Mouse (Mus musculus): ENCODE results near the gene Josd2. TPM values are rescaled to one million over a fixed set of nuclear protein-coding genes. Genes with fewer than 3 reads are reported as not detected.

The Josd2 gene
- polyA plus RNA-seq, 2 experiments = 81.5 to 167 TPM

DNA sequence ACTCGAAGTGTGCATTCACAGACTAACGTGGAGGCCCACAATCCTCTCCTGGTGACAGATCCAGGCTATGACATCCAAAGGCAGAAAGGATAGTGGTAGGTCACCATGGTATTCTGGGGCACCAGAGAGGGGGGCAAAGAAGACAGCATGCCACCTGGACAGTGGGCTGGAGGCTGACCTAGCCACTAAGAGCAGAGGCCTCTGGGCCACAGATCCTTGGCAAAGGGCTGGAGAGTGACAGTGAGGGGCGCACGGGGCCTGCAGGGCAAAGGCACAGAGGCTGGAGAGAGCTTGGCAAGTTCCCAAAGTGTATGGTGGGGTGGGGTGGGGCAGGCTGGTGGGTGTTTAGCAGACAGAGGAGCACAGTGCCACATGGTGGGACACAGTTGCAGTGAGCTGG is 22.5 kb downstream of the Josd2 start:
- Histone ChIP-seq H3K4me1 (ENCODE audit: control insufficient read depth, insufficient read depth, low read length) (peaks cover 2% of the 10 kb centered on the region; the same call in 1 of the 2 replicates), H3K27ac (replicated peaks; ENCODE audit: low read depth, low read length) (no peak overlapping the region), H3K4me3 (replicated peaks; ENCODE audit: low read length) (no peak overlapping the region), H3K9me3 (ENCODE audit: control insufficient read depth, low read length) (no peaks in the 10 kb centered on the region), H3K36me3 (ENCODE audit: control insufficient read depth, insufficient read depth, low read length) (peaks cover 59% of the 10 kb centered on the region), H3K4me2 (replicated peaks; ENCODE audit: low read depth, low read length, severe bottlenecking) (no peak overlapping the region), H3K27me3 (ENCODE audit: control insufficient read depth, insufficient read depth, low read length) (no peaks in the 10 kb centered on the region), H3K9ac (ENCODE audit: low read depth, low read length, severe bottlenecking) (no peak overlapping the region)
- 92% methylated on average over 4 of the region's 4 CpGs for WGBS
- no peak for TF ChIP-seq POLR2A (IDR thresholded peaks at IDR 0.05; ENCODE audit: borderline replicate concordance, extremely low read depth, insufficient read depth, insufficient read length)
- DNase-seq (ENCODE audit: low spot score) = no peak
- ATAC-seq (ENCODE audit: low FRiP score, low read depth) = no peak

DNA sequence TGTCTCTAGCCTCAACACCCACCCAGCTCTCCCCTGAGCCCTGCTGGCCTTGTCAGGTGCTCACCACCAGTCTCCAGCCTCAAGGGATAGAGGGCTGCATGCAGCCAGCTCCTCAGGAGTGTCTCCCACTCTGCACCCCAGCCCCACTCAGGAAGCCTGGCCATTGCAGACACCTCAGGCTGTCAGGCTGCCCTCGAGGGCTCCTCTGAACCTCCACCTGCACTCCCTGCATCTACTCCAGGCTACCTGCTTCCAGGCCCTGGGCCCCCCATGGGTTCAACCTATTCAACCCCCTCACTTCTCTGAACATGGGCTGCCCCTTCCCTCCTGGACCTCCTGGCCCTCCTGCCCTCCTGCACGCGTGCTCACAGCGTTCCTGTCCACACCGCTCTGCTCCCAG is 23.6 kb downstream of the Josd2 start:
- peaks cover 59% of the 10 kb centered on the region for H3K36me3 ChIP-seq (ENCODE audit: control insufficient read depth, insufficient read depth, low read length)
- ATAC-seq (ENCODE audit: low FRiP score, low read depth) = no peak
- 98% methylated on average over 5 of the region's 5 CpGs for WGBS

DNA sequence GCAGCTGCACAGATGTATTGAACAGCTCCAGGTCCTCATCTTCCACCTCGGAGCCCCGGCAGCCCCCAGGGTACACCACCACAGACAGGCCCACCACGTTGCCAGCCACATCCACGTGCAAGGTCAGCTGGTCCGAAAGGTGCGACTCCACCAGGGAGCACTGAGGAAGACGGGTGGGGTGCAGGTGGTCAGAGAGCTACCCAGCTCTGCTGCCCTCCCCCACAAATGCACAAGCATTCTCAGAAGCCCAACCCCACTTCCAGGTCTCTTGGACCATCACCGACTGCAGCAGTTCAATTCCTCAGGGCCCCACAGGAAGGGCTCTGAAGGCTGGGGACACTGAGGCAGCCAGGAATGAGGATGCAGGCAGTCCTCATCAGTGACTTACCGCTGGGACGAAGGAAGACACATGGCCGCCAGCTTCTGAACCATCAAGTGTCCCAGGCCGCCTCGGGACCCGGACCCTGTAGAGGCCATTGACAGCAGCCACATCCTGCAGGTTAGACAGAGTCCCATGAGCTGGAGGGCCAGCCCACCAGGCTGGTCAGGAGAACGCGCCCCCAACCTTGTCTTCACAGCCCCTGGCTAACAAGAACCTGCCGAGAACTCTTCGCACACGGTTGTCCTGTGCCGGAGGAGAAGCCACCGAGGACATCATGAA is 24.5 kb downstream of the Josd2 start:
- WGBS = 92% methylated on average over 21 of the region's 21 CpGs

More for the DNA sequence above, 23.6 kb downstream of the Josd2 start:
- Histone ChIP-seq H3K9me3 (ENCODE audit: control insufficient read depth, low read length) (no peaks in the 10 kb centered on the region), H3K27me3 (ENCODE audit: control insufficient read depth, insufficient read depth, low read length) (no peaks in the 10 kb centered on the region), H3K4me1 (ENCODE audit: control insufficient read depth, insufficient read depth, low read length) (peaks cover 6% of the 10 kb centered on the region; the same call in 1 of the 2 replicates), H3K4me3 (replicated peaks; ENCODE audit: low read length) (no peak overlapping the region), H3K9ac (ENCODE audit: low read depth, low read length, severe bottlenecking) (no peak overlapping the region), H3K4me2 (replicated peaks; ENCODE audit: low read depth, low read length, severe bottlenecking) (no peak overlapping the region), H3K27ac (replicated peaks; ENCODE audit: low read depth, low read length) (no peak overlapping the region)
- no peak for DNase-seq (ENCODE audit: low spot score)
- TF ChIP-seq POLR2A (IDR thresholded peaks at IDR 0.05; ENCODE audit: borderline replicate concordance, extremely low read depth, insufficient read depth, insufficient read length) = no peak

DNA sequence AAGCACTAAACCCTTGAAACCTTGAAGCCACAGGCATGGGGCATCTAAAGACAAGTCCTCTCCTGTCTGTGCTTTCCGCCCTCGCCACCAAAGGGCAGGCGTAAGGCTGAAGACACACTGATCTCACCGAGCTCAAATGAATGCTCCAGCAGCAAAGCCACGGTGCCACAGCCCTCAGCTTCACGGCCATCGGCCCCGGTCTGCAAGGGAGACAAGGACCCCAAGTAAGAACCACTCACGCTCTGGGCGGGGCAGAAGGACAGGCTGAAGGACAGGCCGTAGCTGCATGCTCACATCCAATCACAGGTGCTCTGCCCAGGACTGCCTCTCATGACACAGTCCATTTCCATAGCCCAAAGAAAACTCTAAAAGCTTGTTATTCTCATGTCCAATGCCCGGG is 26.9 kb downstream of the Josd2 start:
- TF ChIP-seq POLR2A (IDR thresholded peaks at IDR 0.05; ENCODE audit: borderline replicate concordance, extremely low read depth, insufficient read depth, insufficient read length) = no peak
- ATAC-seq (ENCODE audit: low FRiP score, low read depth) (no peak), DNase-seq (ENCODE audit: low spot score) (no peak)
- Histone ChIP-seq H3K27me3 (ENCODE audit: control insufficient read depth, insufficient read depth, low read length) (no peaks in the 10 kb centered on the region), H3K9me3 (ENCODE audit: control insufficient read depth, low read length) (no peaks in the 10 kb centered on the region), H3K4me2 (replicated peaks; ENCODE audit: low read depth, low read length, severe bottlenecking) (0 out of 2 replicates have a peak overlapping the region, but pooled peaks have one; percentile 87), H3K9ac (ENCODE audit: low read depth, low read length, severe bottlenecking) (no peak overlapping the region), H3K27ac (replicated peaks; ENCODE audit: low read depth, low read length) (no peak overlapping the region), H3K4me1 (ENCODE audit: control insufficient read depth, insufficient read depth, low read length) (peaks cover 13% of the 10 kb centered on the region; the same call in 1 of the 2 replicates), H3K4me3 (replicated peaks; ENCODE audit: low read length) (no peak overlapping the region), H3K36me3 (ENCODE audit: control insufficient read depth, insufficient read depth, low read length) (peaks cover 43% of the 10 kb centered on the region)
- 96% methylated on average over 12 of the region's 12 CpGs for WGBS

More for the DNA sequence above, 24.5 kb downstream of the Josd2 start:
- no peak for ATAC-seq (ENCODE audit: low FRiP score, low read depth)
- Histone ChIP-seq H3K4me2 (replicated peaks; ENCODE audit: low read depth, low read length, severe bottlenecking) (no peak overlapping the region), H3K4me1 (ENCODE audit: control insufficient read depth, insufficient read depth, low read length) (peaks cover 11% of the 10 kb centered on the region; the same call in 1 of the 2 replicates), H3K4me3 (replicated peaks; ENCODE audit: low read length) (no peak overlapping the region), H3K27me3 (ENCODE audit: control insufficient read depth, insufficient read depth, low read length) (no peaks in the 10 kb centered on the region), H3K9me3 (ENCODE audit: control insufficient read depth, low read length) (no peaks in the 10 kb centered on the region), H3K9ac (ENCODE audit: low read depth, low read length, severe bottlenecking) (no peak overlapping the region), H3K36me3 (ENCODE audit: control insufficient read depth, insufficient read depth, low read length) (peaks cover 59% of the 10 kb centered on the region), H3K27ac (replicated peaks; ENCODE audit: low read depth, low read length) (no peak overlapping the region)
- no peak for TF ChIP-seq POLR2A (IDR thresholded peaks at IDR 0.05; ENCODE audit: borderline replicate concordance, extremely low read depth, insufficient read depth, insufficient read length)
- DNase-seq (ENCODE audit: low spot score) = no peak

DNA sequence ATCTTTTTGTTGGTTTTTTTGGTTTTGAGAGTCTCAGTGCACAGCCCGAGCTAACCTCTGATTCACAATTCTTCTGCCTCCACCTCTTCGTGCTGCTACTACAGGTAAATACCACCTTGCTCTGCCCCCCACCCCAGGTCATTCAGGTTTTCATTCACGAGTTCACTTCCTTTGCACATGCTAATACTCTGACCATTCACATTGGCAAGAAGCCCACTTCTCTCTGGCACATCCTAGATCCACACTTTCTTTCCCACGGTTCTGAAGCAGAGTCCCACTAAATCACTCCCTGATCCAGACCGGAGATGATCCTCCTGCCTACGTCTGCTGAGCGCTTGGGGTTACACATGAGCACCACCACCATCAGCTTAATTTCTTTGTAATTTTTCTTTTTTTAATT is 27.3 kb downstream of the Josd2 start:
- 84% methylated on average over 7 of the region's 7 CpGs for WGBS

More for the DNA sequence above, 27.3 kb downstream of the Josd2 start:
- Histone ChIP-seq H3K4me3 (replicated peaks; ENCODE audit: low read length) (0 out of 2 replicates have a peak overlapping the region, but pooled peaks have one; percentile 73), H3K9ac (ENCODE audit: low read depth, low read length, severe bottlenecking) (no peak overlapping the region), H3K27ac (replicated peaks; ENCODE audit: low read depth, low read length) (no peak overlapping the region), H3K4me1 (ENCODE audit: control insufficient read depth, insufficient read depth, low read length) (peaks cover 13% of the 10 kb centered on the region; the same call in 1 of the 2 replicates), H3K9me3 (ENCODE audit: control insufficient read depth, low read length) (no peaks in the 10 kb centered on the region), H3K36me3 (ENCODE audit: control insufficient read depth, insufficient read depth, low read length) (peaks cover 39% of the 10 kb centered on the region), H3K27me3 (ENCODE audit: control insufficient read depth, insufficient read depth, low read length) (no peaks in the 10 kb centered on the region), H3K4me2 (replicated peaks; ENCODE audit: low read depth, low read length, severe bottlenecking) (peak overlapping the region; percentile 87; the same call in 1 of the 2 replicates)
- DNase-seq (ENCODE audit: low spot score) (no peak), ATAC-seq (ENCODE audit: low FRiP score, low read depth) (no peak)
- no peak for TF ChIP-seq POLR2A (IDR thresholded peaks at IDR 0.05; ENCODE audit: borderline replicate concordance, extremely low read depth, insufficient read depth, insufficient read length)
